Mouse (Mus musculus): ENCODE measurements around the gene Npas2. TPM values are rescaled to one million over a fixed set of nuclear protein-coding genes. Genes with fewer than 3 reads are reported as not detected.

Npas2 gene
- total and polyA plus RNA-seq, 3 experiments, result not detected

DNA sequence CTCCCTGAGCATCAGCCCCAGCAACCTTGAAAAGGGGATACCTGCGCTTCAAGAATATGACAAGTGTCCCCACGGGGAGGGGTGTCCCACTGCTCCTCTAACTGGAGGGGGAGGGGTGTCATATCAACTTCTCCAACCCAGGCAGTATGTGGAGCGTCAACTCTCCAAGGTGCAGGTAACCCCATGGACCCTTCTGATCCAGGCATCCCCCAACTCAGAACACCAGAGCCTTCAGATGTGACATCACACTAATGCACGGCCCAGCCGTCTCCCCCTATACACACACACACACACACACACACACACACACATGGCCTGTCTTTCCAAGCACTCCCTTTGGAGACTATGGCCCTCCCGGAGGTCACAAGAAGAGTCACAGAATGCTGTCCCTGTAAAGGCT is 198.1 kb downstream of the Npas2 start:
- no peak for DNase-seq (ENCODE audit: low read depth, low spot score)
- no peak overlapping the region for H3K27ac ChIP-seq (ENCODE audit: control insufficient read depth, low read depth, low read length)
- no peak for TF ChIP-seq GATA1 (IDR thresholded peaks at IDR 0.05; ENCODE audit: low read depth, low read length)
- no peak for TF ChIP-seq MAZ (IDR thresholded peaks at IDR 0.05; ENCODE audit: low read depth, low read length)
- TF ChIP-seq MYB (IDR thresholded peaks at IDR 0.05; ENCODE audit: low read depth, low read length), result no peak
- no peak for TF ChIP-seq NRF1 (IDR thresholded peaks at IDR 0.05; ENCODE audit: insufficient read depth, low read depth, low read length, poor library complexity, severe bottlenecking)
- no peak for TF ChIP-seq POLR2AphosphoS2 (IDR thresholded peaks at IDR 0.05; ENCODE audit: low read length)
- TF ChIP-seq ZNF384 (IDR thresholded peaks at IDR 0.05; ENCODE audit: low read depth, low read length), result no peak
- no peak for TF ChIP-seq HCFC1 (IDR thresholded peaks at IDR 0.05; ENCODE audit: low read depth, low read length)
- peaks cover 0 to 20% of the 10 kb centered on the region in 2 experiments; a peak in 2 of 4 replicates for H3K36me3 ChIP-seq (ENCODE audit: control insufficient read depth in 1 of 2, insufficient read depth in 2 of 2, low read length in 2 of 2)
- H3K27me3 ChIP-seq (ENCODE audit: control insufficient read depth in 1 of 2, insufficient read depth in 2 of 2, low read length in 2 of 2), result no peaks in the 10 kb centered on the region
- peaks cover 5 to 20% of the 10 kb centered on the region in 2 experiments for H3K4me1 ChIP-seq (ENCODE audit: control insufficient read depth in 1 of 2, insufficient read depth in 2 of 2, low read length in 2 of 2)
- H3K4me3 ChIP-seq (ENCODE audit: control insufficient read depth in 1 of 2, insufficient read depth in 1 of 2, low read depth in 2 of 2, low read length in 2 of 2), result no peak overlapping the region
- H3K9ac ChIP-seq (ENCODE audit: control insufficient read depth, low read depth, low read length, poor library complexity, severe bottlenecking), result no peak overlapping the region
- H3K9me3 ChIP-seq (replicated peaks; ENCODE audit: insufficient read depth, low read length), result no peaks in the 10 kb centered on the region
- no peaks in the 10 kb centered on the region for H3K79me2 ChIP-seq (ENCODE audit: control insufficient read depth, insufficient read depth, low read length, poor library complexity)

GRCm38 (mm10) chr1:39392189-39392588 is 198.7 kb downstream of the Npas2 start:
- peaks cover 0 to 20% of the 10 kb centered on the region in 2 experiments; a peak in 2 of 4 replicates for H3K36me3 ChIP-seq (ENCODE audit: control insufficient read depth in 1 of 2, insufficient read depth in 2 of 2, low read length in 2 of 2)
- TF ChIP-seq ZC3H11A (IDR thresholded peaks at IDR 0.05; ENCODE audit: low read depth, low read length) (peak; percentile 69), NRF1 (IDR thresholded peaks at IDR 0.05; ENCODE audit: insufficient read depth, low read depth, low read length, poor library complexity, severe bottlenecking) (no peak), ELF1 (IDR thresholded peaks at IDR 0.05; ENCODE audit: low read depth, low read length) (0 out of 2 replicates have a peak, but pooled peaks have one; percentile 40), CTCF (IDR thresholded peaks at IDR 0.05 in 2 of 3, conservative IDR thresholded peaks at IDR 0.05 in 1 of 3; ENCODE audit: control insufficient read depth in 1 of 3, insufficient read depth in 1 of 3, low read depth in 2 of 3, low read length in 3 of 3, poor library complexity in 1 of 3, severe bottlenecking in 1 of 3) (peak; percentile 93 to 97 (median 97)), SMC3 (IDR thresholded peaks at IDR 0.05; ENCODE audit: low read depth, low read length) (peak; percentile 97), RAD21 (IDR thresholded peaks at IDR 0.05; ENCODE audit: low read depth, low read length) (peak; percentile 78)
- H3K79me2 ChIP-seq (ENCODE audit: control insufficient read depth, insufficient read depth, low read length, poor library complexity), result no peaks in the 10 kb centered on the region
- H3K27ac ChIP-seq (ENCODE audit: control insufficient read depth, low read depth, low read length), result no peak overlapping the region
- no peaks in the 10 kb centered on the region for H3K27me3 ChIP-seq (ENCODE audit: control insufficient read depth in 1 of 2, insufficient read depth in 2 of 2, low read length in 2 of 2)
- peak; percentile 79 for DNase-seq (ENCODE audit: low read depth, low spot score)
- H3K9ac ChIP-seq (ENCODE audit: control insufficient read depth, low read depth, low read length, poor library complexity, severe bottlenecking), result no peak overlapping the region
- H3K4me1 ChIP-seq (ENCODE audit: control insufficient read depth in 1 of 2, insufficient read depth in 2 of 2, low read length in 2 of 2), result peaks cover 5 to 20% of the 10 kb centered on the region in 2 experiments
- H3K9me3 ChIP-seq (replicated peaks; ENCODE audit: insufficient read depth, low read length), result no peaks in the 10 kb centered on the region
- no peak overlapping the region for H3K4me3 ChIP-seq (ENCODE audit: control insufficient read depth in 1 of 2, insufficient read depth in 1 of 2, low read depth in 2 of 2, low read length in 2 of 2)

DNA sequence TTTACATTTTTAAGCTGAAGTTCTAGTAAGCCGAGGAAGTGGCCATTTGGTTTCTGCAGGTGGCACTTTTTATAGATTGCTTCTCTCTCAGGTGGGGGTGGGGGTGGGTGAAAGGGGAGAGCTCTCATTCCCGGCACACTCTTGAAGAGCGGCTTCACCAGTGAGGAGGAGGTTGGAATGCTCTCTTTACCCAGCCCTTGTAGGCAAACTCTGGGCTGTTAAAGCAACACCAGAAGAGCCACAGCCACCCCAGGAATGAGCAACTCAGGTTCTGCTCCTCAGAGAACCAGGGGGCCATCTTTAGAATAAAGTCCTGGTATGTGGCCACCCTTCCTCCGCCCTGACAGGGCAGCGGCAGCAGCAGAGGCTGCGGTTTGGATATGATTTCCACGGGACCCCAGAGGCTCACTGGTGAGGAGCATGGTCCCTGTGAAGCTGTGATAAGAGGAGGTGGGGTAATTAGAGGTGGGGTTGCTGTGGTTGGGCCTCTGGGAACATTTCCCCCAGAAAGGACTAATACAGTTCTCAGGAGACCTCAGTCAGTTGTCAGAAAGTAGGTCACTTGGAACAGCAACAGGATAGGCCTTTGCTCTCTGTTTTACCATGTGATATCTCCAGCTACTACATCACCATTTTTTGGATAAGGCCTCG is 199.8 kb downstream of the Npas2 start:
- no peaks in the 10 kb centered on the region for H3K79me2 ChIP-seq (ENCODE audit: control insufficient read depth, insufficient read depth, low read length, poor library complexity)
- no peak overlapping the region for H3K4me3 ChIP-seq (ENCODE audit: control insufficient read depth in 1 of 2, insufficient read depth in 1 of 2, low read depth in 2 of 2, low read length in 2 of 2)
- peaks cover 0 to 20% of the 10 kb centered on the region in 2 experiments; a peak in 2 of 4 replicates for H3K36me3 ChIP-seq (ENCODE audit: control insufficient read depth in 1 of 2, insufficient read depth in 2 of 2, low read length in 2 of 2)
- no peaks in the 10 kb centered on the region for H3K9me3 ChIP-seq (replicated peaks; ENCODE audit: insufficient read depth, low read length)
- no peak overlapping the region for H3K27ac ChIP-seq (ENCODE audit: control insufficient read depth, low read depth, low read length)
- no peaks in the 10 kb centered on the region for H3K27me3 ChIP-seq (ENCODE audit: control insufficient read depth in 1 of 2, insufficient read depth in 2 of 2, low read length in 2 of 2)
- peaks cover 5 to 20% of the 10 kb centered on the region in 2 experiments for H3K4me1 ChIP-seq (ENCODE audit: control insufficient read depth in 1 of 2, insufficient read depth in 2 of 2, low read length in 2 of 2)
- H3K9ac ChIP-seq (ENCODE audit: control insufficient read depth, low read depth, low read length, poor library complexity, severe bottlenecking), result no peak overlapping the region
- peak; percentile 77 for DNase-seq (ENCODE audit: low read depth, low spot score)
- peak; percentile 35; the same call in 1 of the 2 replicates for TF ChIP-seq GATA1 (IDR thresholded peaks at IDR 0.05; ENCODE audit: low read depth, low read length)
- no peak for TF ChIP-seq ZC3H11A (IDR thresholded peaks at IDR 0.05; ENCODE audit: low read depth, low read length)
- TF ChIP-seq MAX (IDR thresholded peaks at IDR 0.05; ENCODE audit: low read length), result no peak
- no peak for TF ChIP-seq ZNF384 (IDR thresholded peaks at IDR 0.05; ENCODE audit: low read depth, low read length)
- TF ChIP-seq CHD1 (IDR thresholded peaks at IDR 0.05; ENCODE audit: low read depth, low read length), result no peak
- TF ChIP-seq MEF2A (IDR thresholded peaks at IDR 0.05; ENCODE audit: extremely low read depth, insufficient replicate concordance, low read depth, low read length, poor library complexity, severe bottlenecking), result no peak
- no peak for TF ChIP-seq RAD21 (IDR thresholded peaks at IDR 0.05; ENCODE audit: low read depth, low read length)
- no peak for TF ChIP-seq ZKSCAN1 (IDR thresholded peaks at IDR 0.05; ENCODE audit: low read depth, low read length)
- TF ChIP-seq MYB (IDR thresholded peaks at IDR 0.05; ENCODE audit: low read depth, low read length), result no peak
- no peak for TF ChIP-seq ZMIZ1 (IDR thresholded peaks at IDR 0.05; ENCODE audit: low read depth, low read length)
- peak; percentile 85 for TF ChIP-seq TAL1 (IDR thresholded peaks at IDR 0.05; ENCODE audit: low read length)
- TF ChIP-seq POLR2A (IDR thresholded peaks at IDR 0.05; ENCODE audit: control insufficient read depth in 1 of 2, insufficient read depth in 1 of 2, low read depth in 1 of 2, low read length in 2 of 2, poor library complexity in 1 of 2), result no peak
- no peak for TF ChIP-seq NELFE (IDR thresholded peaks at IDR 0.05; ENCODE audit: low read depth, low read length)
- TF ChIP-seq EP300 (IDR thresholded peaks at IDR 0.05; ENCODE audit: low read depth in 1 of 2, low read length in 2 of 2), result peak in 1 of 2 experiments; percentile 74; a peak in 3 of 4 replicates
- peak; percentile 19; the same call in 1 of the 2 replicates for TF ChIP-seq MXI1 (IDR thresholded peaks at IDR 0.05; ENCODE audit: low read depth, low read length)
- no peak for TF ChIP-seq E2F4 (IDR thresholded peaks at IDR 0.05; ENCODE audit: borderline replicate concordance, low read depth, low read length)
- TF ChIP-seq HCFC1 (IDR thresholded peaks at IDR 0.05; ENCODE audit: low read depth, low read length), result no peak
- TF ChIP-seq CHD2 (IDR thresholded peaks at IDR 0.05; ENCODE audit: low read length), result no peak

All from MEL (cell line).